9 mouse cellular contexts compared by ENCODE assay signal in genomic region chr3:30012666-30013365, GRCm38 (mm10).
A peak's percentile ranks its signal among the peaks of the same experiment; 100 is the strongest.
DNase-seq lines count a peak whose midpoint lies in the region; ATAC-seq and TF ChIP-seq lines count a peak whose summit lies in the region.
"Had no signal": no experiment of that assay in that cellular context is flagged by ENCODE, and none has a peak within 500 bp of the region (broad histone marks: within the 10 kb centered on the region; RNA-seq: fewer than 3 reads in every experiment).

No protein-coding gene starts in this region.

- ATAC-seq in lung, embryonic 14.5 days (ENCODE audit: insufficient read depth), result peak; percentile 72

- H3K4me1 ChIP-seq in lung, embryonic 14.5 days (ENCODE audit: insufficient read depth), result 0 out of 2 replicates have a peak, but pooled peaks cover 2% of the 10 kb centered on the region

- DNase-seq in left cerebral cortex, adult 2 months (ENCODE audit: extremely low spot score in 1 of 2, low spot score in 2 of 2), result no peak
- DNase-seq in left cerebral cortex, postnatal 14 days (ENCODE audit: low spot score in 2 of 2), result no peak
- DNase-seq in embryo, embryonic 11.5 days (ENCODE audit: low read depth, low spot score), result peak; percentile 48
- DNase-seq in heart, adult 8-10 months (ENCODE audit: low spot score), result peak; percentile 77
- peak; percentile 69 for DNase-seq in kidney, adult 18-20 months
- DNase-seq in lung, embryonic 14.5 days, result peak; percentile 85
- peak; percentile 84 for DNase-seq in retina, embryonic 14.5 days (ENCODE audit: low spot score)
- no peak for DNase-seq in spleen, adult 18-20 months

- intact Hi-C loops in left cerebral cortex, adult 2 months (cut with DNase I), result loop anchor here (10.0 kb wide), 2 partner anchors 198 to 502 kb away; no protein-coding TSS in a partner anchor
- intact Hi-C loops in left cerebral cortex, postnatal 14 days (cut with DNase I), result loop anchor here (10.0 kb wide), 1 partner anchor 202 kb away; no protein-coding TSS in a partner anchor

- H3K27ac ChIP-seq in left cerebral cortex, adult 2 months, result peak overlapping the region; percentile 29; the same call in 1 of the 2 replicates
- peak overlapping the region; percentile 97 for H3K27ac ChIP-seq in lung, embryonic 14.5 days (ENCODE audit: low read depth)

- no peaks in the 10 kb centered on the region for H3K36me3 ChIP-seq in lung, embryonic 14.5 days (ENCODE audit: insufficient read depth)
- H3K36me3 ChIP-seq: G1E had no signal

- no peaks in the 10 kb centered on the region for H3K27me3 ChIP-seq in lung, embryonic 14.5 days (ENCODE audit: insufficient read depth, low read length)

- under 1% methylated on average over 29 of the region's 29 CpGs for WGBS in lung, embryonic 14.5 days

- peak overlapping the region; percentile 91 for H3K9ac ChIP-seq in lung, embryonic 14.5 days

- H3K9me3 ChIP-seq in lung, embryonic 14.5 days (ENCODE audit: low read depth, low read length), result no peaks in the 10 kb centered on the region

- H3K4me2 ChIP-seq in lung, embryonic 14.5 days, result peak overlapping the region; percentile 74

- TF ChIP-seq CTCF in left cerebral cortex, adult 2 months (IDR thresholded peaks at IDR 0.05), result no peak
- no peak for TF ChIP-seq CTCF in lung, embryonic 14.5 days (IDR thresholded peaks at IDR 0.05; ENCODE audit: low read depth)

- peak overlapping the region; percentile 46 for H3K4me3 ChIP-seq in left cerebral cortex, adult 2 months
- H3K4me3 ChIP-seq in lung, embryonic 14.5 days (ENCODE audit: low read depth, low read length), result peak overlapping the region; percentile 68

Comparison
In these comparisons a context has a peak if more than half of its experiments do, and no peak if none do; other contexts are left out.
1. DNase-seq: peak in embryo, embryonic 11.5 days (single experiment), heart, adult 8-10 months (single experiment), kidney, adult 18-20 months (single experiment), lung, embryonic 14.5 days (single experiment) and retina, embryonic 14.5 days (single experiment); none in left cerebral cortex, adult 2 months (0 of 2), left cerebral cortex, postnatal 14 days (0 of 2) and spleen, adult 18-20 months (0 of 2).